Mouse (Mus musculus) heart, embryonic 16.5 days (tissue): ENCODE measurements around the gene Triap1. TPM values are rescaled to one million over a fixed set of nuclear protein-coding genes. Genes with fewer than 3 reads are reported as not detected.

Experiments used
- ATAC-seq: fragments of 200-750 bp; cut with Nextera tagmentation; replicated peaks from 2 replicates; pipeline ENCODE4 v1.8.0; 2017; ENCODE audit warnings: moderate number of reproducible peaks; ENCODE audit not compliant: insufficient read depth, low FRiP score; ENCODE audit errors: extremely low read depth
- H3K27ac ChIP-seq: fragments of 300-500 bp; sonication (generic); 2 replicates; pipeline ENCODE4 v1.5.1; 2014; ENCODE audit warnings: mild to moderate bottlenecking, low read length, control low read depth, moderate library complexity
- H3K27me3 ChIP-seq: fragments of 300-500 bp; sonication (generic); 2 replicates; pipeline ENCODE4 v1.6.1; 2014; ENCODE audit warnings: low read length, mixed read lengths; ENCODE audit not compliant: control insufficient read depth, insufficient read depth
- H3K36me3 ChIP-seq: fragments of 300-500 bp; sonication (generic); 2 replicates; pipeline ENCODE4 v1.6.1; 2014; ENCODE audit not compliant: control insufficient read depth, insufficient read depth
- H3K4me1 ChIP-seq: fragments of 300-500 bp; sonication (generic); 2 replicates; pipeline ENCODE4 v1.6.1; 2014; ENCODE audit warnings: low read length, mixed read lengths; ENCODE audit not compliant: control insufficient read depth, insufficient read depth
- H3K4me2 ChIP-seq: fragments of 300-500 bp; sonication (generic); 2 replicates; pipeline ENCODE4 v1.6.1; 2014; ENCODE audit warnings: low read depth, mild to moderate bottlenecking, control low read depth, low read length
- H3K4me3 ChIP-seq: fragments of 300-500 bp; sonication (generic); 2 replicates; pipeline ENCODE4 v1.5.1; 2014; ENCODE audit warnings: mild to moderate bottlenecking, control low read depth, low read length
- H3K9ac ChIP-seq: fragments of 300-500 bp; sonication (generic); 2 replicates; pipeline ENCODE4 v1.6.1; 2014; ENCODE audit warnings: low read length, control low read depth
- H3K9me3 ChIP-seq: fragments of 300-500 bp; sonication (generic); replicated peaks from 2 replicates; pipeline ENCODE4 v1.6.1; 2016; ENCODE audit warnings: low read length; ENCODE audit not compliant: control insufficient read depth
- WGBS: fragments of 180-500 bp; shearing (Covaris S2); extraction: QIAGEN DNeasy Blood & Tissue Kit; methylation state at CpG from one replicate; pipeline ENCODE4 v1.1.7; 2014; 5-methylcytosine and 5-hydroxymethylcytosine counted together
- polyA plus RNA-seq: library from polyadenylated mRNA; unstranded; fragments of >200 nt; fragmentation: Nextera tagmentation; extraction: Ambion mirVana; gene quantifications from 2 replicates; pipeline ENCODE4 v1.2.1, GENCODE M21; 2015

Triap1 gene
- polyA plus RNA-seq, 1 experiment from 2014 or later: 39.2 TPM

DNA sequence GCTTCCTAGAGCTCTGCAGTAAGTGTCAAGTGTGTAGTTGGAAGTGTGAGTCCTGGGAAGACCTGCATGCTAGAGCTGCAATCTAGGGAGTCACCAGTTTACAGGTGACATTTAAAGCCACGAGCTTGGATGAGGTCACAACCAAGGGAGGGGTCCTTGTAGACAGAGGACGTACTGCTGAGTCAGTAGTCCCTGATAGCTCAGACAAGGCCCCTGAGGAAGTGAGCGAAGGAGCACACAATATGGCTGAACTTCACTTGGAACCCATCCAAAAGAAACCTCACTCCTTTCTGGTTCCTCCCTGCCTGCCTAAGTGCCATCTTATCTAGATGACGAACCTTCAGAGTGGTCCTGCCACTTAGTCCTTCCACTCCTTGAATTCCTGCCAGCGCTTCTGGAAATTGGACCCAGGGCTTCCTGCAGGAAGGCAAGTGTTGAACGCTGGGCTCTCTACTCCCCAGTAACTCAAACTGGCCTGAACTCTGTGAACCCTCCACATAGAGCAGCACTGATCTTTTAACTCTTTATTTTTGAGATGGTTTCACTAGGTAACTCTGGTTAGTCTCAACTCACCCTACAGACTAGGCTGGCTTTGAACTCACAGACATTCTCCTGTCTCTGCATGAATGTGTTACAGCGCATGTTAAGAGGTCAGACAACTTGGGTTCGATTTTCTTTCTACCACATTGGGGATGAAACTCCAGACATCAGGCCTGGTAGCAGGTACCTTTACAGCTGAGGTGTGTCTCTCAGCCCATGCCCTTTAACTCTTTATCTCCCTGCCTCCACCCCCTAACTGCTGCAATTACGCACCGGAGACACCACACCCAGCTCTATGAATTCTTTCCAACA, 28.0 kb upstream of the Triap1 start:
- no peaks in the 10 kb centered on the region for H3K36me3 ChIP-seq
- no peaks in the 10 kb centered on the region for H3K9me3 ChIP-seq
- H3K9ac ChIP-seq: no peak overlapping the region
- H3K4me2 ChIP-seq: no peak overlapping the region
- H3K4me3 ChIP-seq: no peak overlapping the region
- H3K4me1 ChIP-seq: peaks cover 19% of the 10 kb centered on the region
- WGBS: 50% methylated on average over 10 of the region's 10 CpGs
- H3K27me3 ChIP-seq: no peaks in the 10 kb centered on the region
- peak; percentile 35; the same call in 1 of the 2 replicates for ATAC-seq
- peak overlapping the region; percentile 29 for H3K27ac ChIP-seq

DNA sequence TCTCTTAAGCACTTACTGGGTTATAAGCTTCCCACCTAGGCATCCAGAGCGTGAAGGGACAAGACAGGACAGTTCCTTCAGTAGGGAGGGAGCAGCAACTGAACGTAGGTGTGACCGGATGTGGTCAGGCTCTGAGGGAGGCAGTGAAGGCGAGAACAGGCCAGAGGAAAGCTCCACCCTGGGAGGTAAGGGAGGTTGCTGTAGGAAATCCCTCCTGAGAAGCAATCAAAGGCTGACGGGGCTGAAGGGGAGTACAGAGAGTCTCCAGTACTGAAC, 27.4 kb upstream of the Triap1 start:
- Histone ChIP-seq H3K4me3 (no peak overlapping the region), H3K36me3 (no peaks in the 10 kb centered on the region), H3K4me2 (no peak overlapping the region), H3K4me1 (peaks cover 22% of the 10 kb centered on the region), H3K27ac (no peak overlapping the region), H3K9me3 (no peaks in the 10 kb centered on the region), H3K27me3 (no peaks in the 10 kb centered on the region), H3K9ac (no peak overlapping the region)
- WGBS: 50% methylated on average over 5 of the region's 5 CpGs
- no peak for ATAC-seq

DNA sequence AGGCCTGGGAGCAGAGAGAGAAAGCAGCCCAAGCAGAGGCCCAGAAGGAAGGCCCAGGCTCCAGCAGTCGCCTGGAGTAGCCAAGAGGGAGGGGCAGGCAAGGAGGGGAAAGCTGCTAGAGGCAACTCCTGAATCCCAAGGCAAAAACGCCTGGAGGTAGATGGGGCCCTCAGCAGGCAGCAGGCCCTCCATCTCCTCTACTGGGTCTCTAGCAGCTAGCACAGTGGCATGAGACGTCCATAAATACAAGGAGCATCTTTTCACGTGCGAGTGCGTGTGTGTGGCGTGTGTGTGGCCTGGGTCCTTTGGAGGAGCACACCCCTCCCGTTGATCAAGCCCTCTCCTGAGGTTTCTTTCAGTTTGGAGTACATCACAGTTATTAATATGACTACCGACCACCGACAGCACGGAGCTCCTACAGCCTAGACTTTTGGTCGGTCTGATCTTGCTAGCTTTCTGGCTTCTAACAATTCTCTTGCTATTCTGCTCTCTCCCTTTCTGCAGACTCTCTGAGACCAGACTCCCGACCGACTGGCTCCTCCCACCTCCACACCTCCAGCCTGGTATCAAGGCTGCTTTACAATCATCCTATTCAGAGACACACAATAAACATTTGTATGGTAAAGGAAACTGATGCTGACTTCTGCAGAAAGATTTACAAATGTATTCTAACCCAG, 23.9 kb upstream of the Triap1 start:
- Histone ChIP-seq H3K36me3 (no peaks in the 10 kb centered on the region), H3K9ac (peak overlapping the region; percentile 35), H3K27ac (peak overlapping the region; percentile 14; the same call in 1 of the 2 replicates), H3K4me1 (peaks cover 30% of the 10 kb centered on the region), H3K9me3 (no peaks in the 10 kb centered on the region), H3K4me2 (peak overlapping the region; percentile 32), H3K4me3 (no peak overlapping the region), H3K27me3 (no peaks in the 10 kb centered on the region)
- ATAC-seq: no peak
- WGBS: 18% methylated on average over 14 of the region's 14 CpGs

DNA sequence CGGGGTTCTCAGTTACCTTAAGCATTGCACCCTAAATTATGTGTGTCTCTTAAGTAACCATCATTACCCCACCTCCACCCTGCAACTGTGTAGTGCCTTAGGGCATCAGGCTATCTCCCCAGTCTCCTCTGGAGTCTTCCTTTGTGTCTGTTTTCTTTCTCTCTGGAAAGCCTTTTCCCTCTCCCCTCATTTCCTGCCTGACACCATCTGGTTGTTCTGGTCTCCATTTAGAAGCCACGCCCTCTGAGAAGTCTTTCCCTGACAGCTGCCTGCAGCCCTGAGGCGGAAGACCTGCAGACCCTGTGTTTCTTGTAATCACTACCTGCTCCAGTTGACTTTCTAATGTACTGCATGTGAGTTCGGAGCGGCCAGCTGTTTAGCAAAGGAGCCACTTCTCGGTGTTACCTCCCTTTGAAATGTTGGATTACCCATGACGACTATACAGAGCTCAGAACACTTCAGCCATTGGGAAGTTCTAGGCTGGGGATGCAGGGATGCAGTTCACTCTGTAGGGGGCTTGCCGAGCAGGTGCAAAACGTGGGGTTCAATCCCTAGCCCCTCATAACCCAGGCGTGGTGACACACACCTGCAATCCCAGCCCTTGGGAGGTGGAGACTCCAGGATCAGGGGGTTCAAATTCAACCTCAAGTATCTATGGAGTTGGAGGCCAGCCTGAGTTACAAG, 23.2 kb upstream of the Triap1 start:
- Histone ChIP-seq H3K27me3 (no peaks in the 10 kb centered on the region), H3K9ac (peak overlapping the region; percentile 28; the same call in 1 of the 2 replicates), H3K9me3 (no peaks in the 10 kb centered on the region), H3K27ac (peak overlapping the region; percentile 14; the same call in 1 of the 2 replicates), H3K4me2 (peak overlapping the region; percentile 32), H3K4me3 (no peak overlapping the region), H3K4me1 (peaks cover 30% of the 10 kb centered on the region), H3K36me3 (no peaks in the 10 kb centered on the region)
- no peak for ATAC-seq
- WGBS: 15% methylated on average over 10 of the region's 10 CpGs

DNA sequence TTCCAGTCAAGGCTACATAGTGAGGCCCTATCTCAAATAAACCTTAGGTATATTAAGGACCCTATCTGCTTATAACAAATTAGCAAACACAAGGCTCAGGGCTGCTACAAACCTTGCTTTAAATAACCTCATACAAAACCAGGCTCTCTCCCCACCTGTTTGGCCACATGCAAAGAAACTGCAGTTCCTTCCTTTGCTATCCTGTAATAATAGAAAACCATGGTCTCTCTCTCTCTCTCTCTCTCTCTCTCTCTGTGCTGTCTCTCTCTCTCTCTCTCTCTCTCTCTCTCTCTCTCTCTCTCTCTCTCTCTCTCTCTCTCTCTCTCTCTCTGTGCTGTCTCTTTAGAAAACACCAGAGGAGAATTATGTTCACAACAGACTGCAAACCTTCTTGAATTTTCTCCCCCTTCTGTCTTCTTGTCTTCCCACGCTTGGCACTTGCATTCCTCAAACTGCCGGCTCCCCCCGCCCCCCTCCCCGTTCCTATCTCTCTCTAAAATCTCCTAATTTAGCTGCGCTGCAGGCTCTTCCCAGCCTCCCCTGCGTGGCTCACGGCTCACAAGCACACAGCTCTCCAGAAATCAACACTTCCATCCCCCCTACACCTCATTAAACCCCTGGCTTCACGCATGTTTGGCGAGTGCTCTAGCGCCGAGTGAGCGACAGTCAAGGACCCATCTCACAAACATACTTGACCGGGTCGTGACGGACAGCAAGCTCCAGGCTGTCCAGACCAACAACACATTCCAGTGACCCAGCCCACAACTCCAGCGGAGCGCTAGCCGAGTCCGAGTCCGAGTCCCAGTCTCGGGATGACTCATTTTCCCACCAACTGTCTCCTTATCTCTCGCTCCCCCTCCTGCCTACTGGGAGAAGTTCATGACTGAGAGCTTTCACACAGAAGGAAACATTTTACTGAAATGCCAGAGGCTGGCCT, 21.8 kb upstream of the Triap1 start:
- no peaks in the 10 kb centered on the region for H3K36me3 ChIP-seq
- H3K9me3 ChIP-seq: no peaks in the 10 kb centered on the region
- H3K27me3 ChIP-seq: no peaks in the 10 kb centered on the region
- H3K9ac ChIP-seq: peak overlapping the region; percentile 67
- ATAC-seq: peak; percentile 83
- H3K4me3 ChIP-seq: peak overlapping the region; percentile 53
- peak overlapping the region; percentile 70 for H3K27ac ChIP-seq
- WGBS: 1% methylated on average over 22 of the region's 22 CpGs
- peak overlapping the region; percentile 80 for H3K4me2 ChIP-seq
- H3K4me1 ChIP-seq: peaks cover 24% of the 10 kb centered on the region

DNA sequence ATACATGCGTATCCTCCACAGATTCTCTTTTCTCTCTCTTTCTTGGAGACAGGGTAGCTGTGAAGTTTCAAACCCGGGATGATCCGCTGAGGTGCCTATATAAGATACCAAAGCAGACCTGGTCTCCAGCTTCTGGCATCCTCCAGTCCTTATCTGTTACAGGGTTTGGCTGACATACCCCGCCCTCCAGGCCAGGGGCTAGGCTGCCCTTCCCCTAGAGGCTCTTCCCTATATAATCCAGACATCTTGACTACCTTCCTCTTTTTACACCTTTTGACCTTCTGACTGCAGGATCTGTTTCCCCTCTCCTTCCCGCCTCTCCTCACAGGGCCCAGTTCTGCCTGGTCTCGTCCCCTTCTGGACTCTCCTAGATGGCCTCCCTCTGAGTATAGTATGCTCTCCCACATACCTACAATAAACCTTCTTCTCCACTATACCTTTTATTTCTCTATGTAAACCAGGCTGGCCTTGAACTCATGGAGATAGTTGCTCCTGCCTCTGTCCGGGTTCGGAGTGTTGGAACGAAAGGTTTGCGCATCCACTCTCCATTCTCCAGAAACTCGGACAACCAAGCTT, 14.7 kb upstream of the Triap1 start:
- Histone ChIP-seq H3K4me2 (peak overlapping the region; percentile 66), H3K27me3 (no peaks in the 10 kb centered on the region), H3K9ac (peak overlapping the region; percentile 97), H3K9me3 (no peaks in the 10 kb centered on the region), H3K27ac (peak overlapping the region; percentile 65), H3K36me3 (peaks cover 3% of the 10 kb centered on the region; the same call in 1 of the 2 replicates), H3K4me3 (peak overlapping the region; percentile 96), H3K4me1 (peaks cover 33% of the 10 kb centered on the region)
- 12% methylated on average over 11 of the region's 11 CpGs for WGBS
- ATAC-seq: peak; percentile 2

DNA sequence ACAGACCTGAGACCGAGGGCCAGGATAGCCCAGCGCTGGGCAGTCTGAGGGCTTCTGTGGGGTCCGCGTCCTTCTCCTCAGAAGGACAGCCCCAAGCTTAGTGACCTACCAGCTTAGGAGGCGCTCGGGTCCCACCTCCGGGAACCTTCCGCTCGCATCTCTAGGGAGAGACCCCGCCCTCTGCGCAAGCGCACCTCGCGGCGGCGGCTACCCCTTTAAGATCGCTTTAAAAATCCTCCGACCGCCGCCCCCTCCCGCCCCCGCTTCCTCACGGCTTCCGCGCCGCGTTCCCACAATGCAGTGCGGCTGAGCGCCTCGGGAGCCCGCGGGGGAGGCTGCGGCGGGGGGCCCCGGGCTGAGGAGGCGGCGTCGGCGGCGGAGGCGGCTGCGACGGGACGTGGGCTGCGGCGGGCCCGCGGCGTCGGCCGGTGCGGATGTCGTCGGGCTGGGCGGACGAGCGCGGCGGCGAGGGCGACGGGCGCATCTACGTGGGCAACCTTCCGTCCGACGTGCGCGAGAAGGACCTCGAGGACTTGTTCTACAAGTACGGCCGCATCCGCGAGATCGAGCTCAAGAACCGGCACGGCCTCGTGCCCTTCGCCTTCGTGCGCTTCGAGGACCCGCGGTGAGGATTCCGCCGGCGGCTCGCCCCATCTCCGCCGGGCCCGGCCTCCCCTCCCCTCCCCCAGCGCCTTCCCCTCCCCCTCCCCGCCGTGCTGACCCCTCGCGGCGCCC, 14.0 kb upstream of the Triap1 start, which contains the start of gene Srsf9:
TSS of gene Srsf9 (plus strand) at position 303 of the 735 bp plus-strand sequence.
- H3K9me3 ChIP-seq: no peaks in the 10 kb centered on the region
- H3K4me3 ChIP-seq: peak within 1 kb of the TSS; percentile 96
- H3K9ac ChIP-seq: peak within 1 kb of the TSS; percentile 97
- peak within 1 kb of the TSS; percentile 83 for H3K4me2 ChIP-seq
- peak within 1 kb of the TSS; percentile 65 for H3K27ac ChIP-seq
- 0% methylated on average over 75 of the region's 97 CpGs for WGBS
- peaks cover 10% of the 10 kb centered on the region for H3K36me3 ChIP-seq
- peaks cover 36% of the 10 kb centered on the region for H3K4me1 ChIP-seq
- no peaks in the 10 kb centered on the region for H3K27me3 ChIP-seq
- ATAC-seq: peak; percentile 91
